Mouse (Mus musculus) kidney, postnatal 14 days (tissue): ENCODE data around the gene Rhbdl3.

Experiments
- DNase-seq: peaks from one replicate; pipeline ENCODE4 v3.0.0; 2022; ENCODE audit warnings: mixed read lengths

Rhbdl3 gene

GRCm38 (mm10) chr11:80300551-80301315, at the start of gene Rhbdl3:
Gene Rhbdl3 (plus strand): TSS chr11:80300912.
- DNase-seq: peak; percentile 77

GRCm38 (mm10) chr11:80264137-80264536, 36.6 kb upstream of the Rhbdl3 start:
- no peak for DNase-seq

GRCm38 (mm10) chr11:80271096-80271495, 29.6 kb upstream of the Rhbdl3 start:
- DNase-seq: no peak

- DNase-seq: no peak
Measured at GRCm38 (mm10) chr11:80275011-80275410, 25.7 kb upstream of the Rhbdl3 start.

- no peak for DNase-seq
Measured at GRCm38 (mm10) chr11:80278054-80278453, 22.7 kb upstream of the Rhbdl3 start.

GRCm38 (mm10) chr11:80283786-80284185, 16.9 kb upstream of the Rhbdl3 start:
- DNase-seq: peak; percentile 21

- no peak for DNase-seq
Measured at GRCm38 (mm10) chr11:80284641-80285040, 16.1 kb upstream of the Rhbdl3 start.

- peak; percentile 69 for DNase-seq
Measured at GRCm38 (mm10) chr11:80287150-80287549, 13.6 kb upstream of the Rhbdl3 start.

- peak; percentile 75 for DNase-seq
Measured at GRCm38 (mm10) chr11:80289701-80290445, 10.8 kb upstream of the Rhbdl3 start.

GRCm38 (mm10) chr11:80291004-80291403, 9.7 kb upstream of the Rhbdl3 start:
- DNase-seq: no peak

- no peak for DNase-seq
Measured at GRCm38 (mm10) chr11:80292463-80292862, 8.2 kb upstream of the Rhbdl3 start.

- DNase-seq: no peak
Measured at GRCm38 (mm10) chr11:80295066-80295465, 5.6 kb upstream of the Rhbdl3 start.

- no peak for DNase-seq
Measured at GRCm38 (mm10) chr11:80295785-80296184, 4.9 kb upstream of the Rhbdl3 start.

GRCm38 (mm10) chr11:80299513-80300235, 1.0 kb upstream of the Rhbdl3 start:
- no peak for DNase-seq

GRCm38 (mm10) chr11:80301316-80302045, 769 bp downstream of the Rhbdl3 start:
- DNase-seq: peak; percentile 48

- DNase-seq: no peak
Measured at GRCm38 (mm10) chr11:80302046-80302390, 1.3 kb downstream of the Rhbdl3 start.

GRCm38 (mm10) chr11:80302536-80302935, 1.8 kb downstream of the Rhbdl3 start:
- DNase-seq: peak; percentile 85

GRCm38 (mm10) chr11:80303746-80304145, 3.0 kb downstream of the Rhbdl3 start:
- DNase-seq: no peak

GRCm38 (mm10) chr11:80304846-80305245, 4.1 kb downstream of the Rhbdl3 start:
- DNase-seq: no peak

- no peak for DNase-seq
Measured at GRCm38 (mm10) chr11:80308537-80308936, 7.8 kb downstream of the Rhbdl3 start.

- no peak for DNase-seq
Measured at GRCm38 (mm10) chr11:80311271-80311670, 10.6 kb downstream of the Rhbdl3 start.

GRCm38 (mm10) chr11:80312049-80312448, 11.3 kb downstream of the Rhbdl3 start:
- DNase-seq: no peak

GRCm38 (mm10) chr11:80312565-80312964, 11.9 kb downstream of the Rhbdl3 start:
- peak; percentile 49 for DNase-seq
